Mouse (Mus musculus): ENCODE measurements around the gene Stambp. TPM values are rescaled to one million over a fixed set of nuclear protein-coding genes. Genes with fewer than 3 reads are reported as not detected.

The Stambp gene
- total and polyA plus RNA-seq, 3 experiments = 4.1 to 11.4 (median 4.6) TPM

GRCm38 (mm10) chr6:83540017-83540416 lies 32.5 kb downstream of the Stambp start:
- Histone ChIP-seq H3K4me1 (ENCODE audit: control insufficient read depth in 1 of 2, insufficient read depth in 2 of 2) (peaks cover 11 to 20% of the 10 kb centered on the region in 2 experiments), H3K27ac (ENCODE audit: insufficient read depth, low read depth) (no peak overlapping the region), H3K9me3 (replicated peaks; ENCODE audit: low read length) (no peaks in the 10 kb centered on the region), H3K27me3 (replicated peaks) (no peaks in the 10 kb centered on the region), H3K79me2 (replicated peaks; ENCODE audit: control insufficient read depth, extremely low read depth, insufficient read depth, poor library complexity, severe bottlenecking) (no peaks in the 10 kb centered on the region), H3K4me3 (replicated peaks in 1 of 3; ENCODE audit: low read depth in 2 of 3, low read length in 2 of 3, poor library complexity in 1 of 3) (no peak overlapping the region), H3K36me3 (replicated peaks in 1 of 2; ENCODE audit: control insufficient read depth in 1 of 2, insufficient read depth in 1 of 2, low read length in 1 of 2) (peaks cover 4 to 27% of the 10 kb centered on the region in 2 experiments), H3K4me2 (ENCODE audit: insufficient read depth, low read depth, poor library complexity, severe bottlenecking) (no peak overlapping the region), H3K9ac (ENCODE audit: insufficient read depth, low read depth) (no peak overlapping the region)
- dilution Hi-C loops (cut with MboI; ENCODE audit: extremely low pct_ligation_motif_present, extremely low pct_unique_long_range_greater_than_20kb, low sequenced_read_pairs) (no loop called here), in situ Hi-C loops (cut with MboI; ENCODE audit: low pct_ligation_motif_present, low pct_unique_long_range_greater_than_20kb, low sequenced_read_pairs) (no loop called here)
- TF ChIP-seq CHD2 (IDR thresholded peaks at IDR 0.05; ENCODE audit: low read length) (no peak), POLR2A (IDR thresholded peaks at IDR 0.05; ENCODE audit: low read depth, low read length) (no peak), HCFC1 (IDR thresholded peaks at IDR 0.05; ENCODE audit: low read depth, low read length) (no peak), SIN3A (IDR thresholded peaks at IDR 0.05; ENCODE audit: low read length) (no peak), TCF12 (IDR thresholded peaks at IDR 0.05; ENCODE audit: low read depth, low read length) (no peak), ELF1 (IDR thresholded peaks at IDR 0.05; ENCODE audit: low read depth, low read length) (no peak), TBP (conservative IDR thresholded peaks at IDR 0.05; ENCODE audit: low read depth, low read length) (no peak)
- no peak for DNase-seq (ENCODE audit: extremely low read depth)

GRCm38 (mm10) chr6:83536795-83537059 lies 35.8 kb downstream of the Stambp start:
- dilution Hi-C loops (cut with MboI; ENCODE audit: extremely low pct_ligation_motif_present, extremely low pct_unique_long_range_greater_than_20kb, low sequenced_read_pairs) = no loop called here
- no peak for TF ChIP-seq HCFC1 (IDR thresholded peaks at IDR 0.05; ENCODE audit: low read depth, low read length)
- TF ChIP-seq MXI1 (IDR thresholded peaks at IDR 0.05; ENCODE audit: low read depth, low read length) = no peak
- no peak for TF ChIP-seq JUN (IDR thresholded peaks at IDR 0.05; ENCODE audit: insufficient read depth, low read depth, low read length)
- TF ChIP-seq EP300 (IDR thresholded peaks at IDR 0.05; ENCODE audit: low read length) = no peak
- TF ChIP-seq NRF1 (IDR thresholded peaks at IDR 0.05; ENCODE audit: low read depth, low read length) = no peak
- no peak for TF ChIP-seq NELFE (IDR thresholded peaks at IDR 0.05; ENCODE audit: low read depth, low read length)
- no peak for TF ChIP-seq SMC3 (IDR thresholded peaks at IDR 0.05; ENCODE audit: low read depth, low read length)
- no peak for TF ChIP-seq POLR2AphosphoS2 (IDR thresholded peaks at IDR 0.05; ENCODE audit: low read depth, low read length)
- no peak for TF ChIP-seq ZMIZ1 (IDR thresholded peaks at IDR 0.05; ENCODE audit: low read depth, low read length)
- no peak for TF ChIP-seq SIN3A (IDR thresholded peaks at IDR 0.05; ENCODE audit: low read length)
- no peak for TF ChIP-seq MAX (IDR thresholded peaks at IDR 0.05; ENCODE audit: low read length)
- no peak for TF ChIP-seq RCOR1 (conservative IDR thresholded peaks at IDR 0.05; ENCODE audit: low read depth, low read length)
- no peak for TF ChIP-seq CHD2 (IDR thresholded peaks at IDR 0.05; ENCODE audit: low read length)
- TF ChIP-seq PAX5 (IDR thresholded peaks at IDR 0.05; ENCODE audit: low read length) = no peak
- TF ChIP-seq BHLHE40 (IDR thresholded peaks at IDR 0.05; ENCODE audit: low read depth, low read length) = no peak
- TF ChIP-seq ZC3H11A (IDR thresholded peaks at IDR 0.05; ENCODE audit: low read depth, low read length) = no peak

More at GRCm38 (mm10) chr6:83536795-83537059, 35.8 kb downstream of the Stambp start:
- H3K79me2 ChIP-seq (replicated peaks; ENCODE audit: control insufficient read depth, extremely low read depth, insufficient read depth, poor library complexity, severe bottlenecking) = no peaks in the 10 kb centered on the region
- no peak overlapping the region for H3K27ac ChIP-seq (ENCODE audit: insufficient read depth, low read depth)
- H3K4me3 ChIP-seq (replicated peaks in 1 of 3; ENCODE audit: low read depth in 2 of 3, low read length in 2 of 3, poor library complexity in 1 of 3) = no peak overlapping the region
- in situ Hi-C loops (cut with MboI; ENCODE audit: low pct_ligation_motif_present, low pct_unique_long_range_greater_than_20kb, low sequenced_read_pairs) = no loop called here
- peaks cover 0 to 4% of the 10 kb centered on the region in 2 experiments for H3K36me3 ChIP-seq (replicated peaks in 1 of 2; ENCODE audit: control insufficient read depth in 1 of 2, insufficient read depth in 1 of 2, low read length in 1 of 2)
- no peaks in the 10 kb centered on the region for H3K27me3 ChIP-seq (replicated peaks)
- no peak overlapping the region for H3K4me2 ChIP-seq (ENCODE audit: insufficient read depth, low read depth, poor library complexity, severe bottlenecking)
- H3K9me3 ChIP-seq (replicated peaks; ENCODE audit: low read length) = no peaks in the 10 kb centered on the region
- DNase-seq (ENCODE audit: extremely low read depth) = no peak
- peaks cover 14 to 33% of the 10 kb centered on the region in 2 experiments for H3K4me1 ChIP-seq (ENCODE audit: control insufficient read depth in 1 of 2, insufficient read depth in 2 of 2)
- H3K9ac ChIP-seq (ENCODE audit: insufficient read depth, low read depth) = no peak overlapping the region

Measured in CH12.LX (cell line).